Comparison of ENCODE assay signal across 15 mouse cellular contexts in the genomic region with DNA sequence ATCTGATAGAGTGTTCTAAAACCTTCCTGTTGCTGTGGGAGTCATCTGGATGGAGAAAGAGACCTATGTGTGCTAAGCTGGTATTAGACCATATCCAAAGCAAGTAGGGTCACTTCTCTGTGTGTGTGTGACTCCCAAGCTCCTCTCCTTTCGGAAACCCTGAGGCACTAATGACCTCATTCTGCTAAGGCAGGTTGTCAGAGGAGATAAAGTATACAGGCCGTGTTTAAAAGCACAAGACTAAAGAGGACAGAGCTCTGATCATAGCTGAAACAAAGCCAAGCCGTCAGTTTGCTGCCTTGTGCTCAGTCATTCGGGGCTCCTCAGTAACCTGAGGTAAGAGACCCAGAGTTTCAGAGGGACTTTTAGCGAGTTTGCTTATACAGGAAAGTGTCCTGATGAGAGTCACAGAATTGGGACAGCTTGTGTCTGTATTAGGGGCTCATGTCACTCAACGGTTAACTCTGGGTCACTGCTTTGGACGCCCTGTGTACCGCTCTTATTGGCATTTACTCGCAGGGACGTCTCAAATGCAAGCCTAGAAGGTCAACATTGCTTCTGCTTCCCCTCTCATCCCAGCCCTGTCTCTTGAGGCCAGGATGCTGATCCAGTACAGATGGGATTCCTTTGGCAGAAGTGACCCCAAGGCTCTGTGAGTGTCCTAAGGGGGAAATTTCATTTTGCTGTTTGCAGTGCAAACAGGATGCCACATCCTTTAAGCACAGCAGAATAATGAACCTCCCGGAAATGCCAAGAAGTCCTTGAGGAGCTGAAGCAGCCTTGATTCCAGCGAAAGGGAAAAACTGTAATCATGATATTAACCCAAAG.
DNase-seq lines count a peak whose midpoint lies in the region; ATAC-seq and TF ChIP-seq lines count a peak whose summit lies in the region.
"Had no signal": no experiment of that assay in that cellular context is flagged by ENCODE, and none has a peak within 500 bp of the region (broad histone marks: within the 10 kb centered on the region; RNA-seq: fewer than 3 reads in every experiment).

No protein-coding gene starts in this region.

- H3K4me2 ChIP-seq in kidney, postnatal 0 days (ENCODE audit: low read length) = no peak overlapping the region
- no peak overlapping the region for H3K4me2 ChIP-seq in heart, embryonic 11.5 days
- H3K4me2 ChIP-seq in midbrain, embryonic 14.5 days (ENCODE audit: low read length) = no peak overlapping the region
- H3K4me2 ChIP-seq: intestine, embryonic 15.5 days; liver, embryonic 15.5 days; midbrain, embryonic 13.5 days; neural tube, embryonic 13.5 days had no signal

- H3K9ac ChIP-seq in kidney, postnatal 0 days (ENCODE audit: low read depth, low read length) = no peak overlapping the region
- H3K9ac ChIP-seq in heart, embryonic 11.5 days (ENCODE audit: low read depth, low read length) = no peak overlapping the region
- H3K9ac ChIP-seq in midbrain, embryonic 14.5 days (replicated peaks; ENCODE audit: low read length) = no peak overlapping the region
- H3K9ac ChIP-seq: intestine, embryonic 15.5 days; liver, embryonic 15.5 days; midbrain, embryonic 13.5 days; neural tube, embryonic 13.5 days had no signal

- no peaks in the 10 kb centered on the region for H3K36me3 ChIP-seq in kidney, postnatal 0 days (ENCODE audit: insufficient read depth, low read length)
- H3K36me3 ChIP-seq in heart, embryonic 11.5 days (ENCODE audit: control insufficient read depth, insufficient read depth, low read length) = no peaks in the 10 kb centered on the region
- H3K36me3 ChIP-seq in midbrain, embryonic 14.5 days (ENCODE audit: control insufficient read depth, insufficient read depth, low read length) = no peaks in the 10 kb centered on the region
- H3K36me3 ChIP-seq: intestine, embryonic 15.5 days; limb, embryonic 10.5 days; liver, embryonic 15.5 days; midbrain, embryonic 13.5 days; neural tube, embryonic 13.5 days had no signal

- WGBS in kidney, postnatal 0 days = 45% methylated on average over 12 of the region's 12 CpGs
- 44% methylated on average over 12 of the region's 12 CpGs for WGBS in heart, embryonic 11.5 days (ENCODE audit: insufficient replicate concordance)
- 70% methylated on average over 12 of the region's 12 CpGs for WGBS in midbrain, embryonic 14.5 days

- no peak overlapping the region for H3K4me3 ChIP-seq in kidney, postnatal 0 days (replicated peaks; ENCODE audit: low read depth, low read length)
- H3K4me3 ChIP-seq in heart, embryonic 11.5 days (ENCODE audit: low read depth, low read length) = no peak overlapping the region
- no peak overlapping the region for H3K4me3 ChIP-seq in midbrain, embryonic 14.5 days (replicated peaks; ENCODE audit: low read depth, low read length)
- H3K4me3 ChIP-seq: intestine, embryonic 15.5 days; limb, embryonic 10.5 days; liver, embryonic 15.5 days; midbrain, embryonic 13.5 days; neural tube, embryonic 13.5 days had no signal

- no peak for TF ChIP-seq CTCF in kidney, postnatal 0 days (IDR thresholded peaks at IDR 0.05; ENCODE audit: low read depth)

- H3K27me3 ChIP-seq in kidney, postnatal 0 days (ENCODE audit: insufficient read depth, low read length) = no peaks in the 10 kb centered on the region
- no peaks in the 10 kb centered on the region for H3K27me3 ChIP-seq in heart, embryonic 11.5 days (ENCODE audit: control insufficient read depth, insufficient read depth, low read length)
- no peaks in the 10 kb centered on the region for H3K27me3 ChIP-seq in midbrain, embryonic 14.5 days (ENCODE audit: control insufficient read depth, insufficient read depth, low read length)
- H3K27me3 ChIP-seq: intestine, embryonic 15.5 days; liver, embryonic 15.5 days; midbrain, embryonic 13.5 days; neural tube, embryonic 13.5 days had no signal

- DNase-seq in adrenal gland, postnatal 14 days = peak; percentile 27
- no peak for DNase-seq in adrenal gland, adult 8-10 months
- peak; percentile 53 for DNase-seq in kidney, postnatal 0 days (ENCODE audit: low spot score)
- DNase-seq in kidney, adult 18-20 months = no peak
- peak; percentile 18 to 31 for DNase-seq in kidney, postnatal 4 days
- no peak for DNase-seq in midbrain, embryonic 14.5 days
- DNase-seq in thymus, postnatal 10 days (ENCODE audit: low spot score in 2 of 2) = no peak
- DNase-seq: cerebellum, adult 2 months; right cerebral cortex, adult 18-20 months had no signal

- no peak for ATAC-seq in kidney, postnatal 0 days (replicated peaks; ENCODE audit: low FRiP score, low read depth)
- ATAC-seq in heart, embryonic 11.5 days (replicated peaks; ENCODE audit: insufficient number of reproducible peaks, low FRiP score, low TSS enrichment) = no peak
- no peak for ATAC-seq in midbrain, embryonic 14.5 days (ENCODE audit: low FRiP score, low TSS enrichment)
- ATAC-seq: intestine, embryonic 15.5 days; midbrain, embryonic 13.5 days had no signal

- H3K4me1 ChIP-seq in kidney, postnatal 0 days (replicated peaks; ENCODE audit: insufficient read depth, low read length) = 0 out of 2 replicates have a peak, but pooled peaks cover 3% of the 10 kb centered on the region
- H3K4me1 ChIP-seq in heart, embryonic 11.5 days (ENCODE audit: control insufficient read depth, insufficient read depth, low read length) = peaks cover 13% of the 10 kb centered on the region
- H3K4me1 ChIP-seq in midbrain, embryonic 14.5 days (ENCODE audit: control insufficient read depth, insufficient read depth, low read length) = no peaks in the 10 kb centered on the region
- H3K4me1 ChIP-seq: intestine, embryonic 15.5 days; limb, embryonic 10.5 days; liver, embryonic 15.5 days; neural tube, embryonic 13.5 days had no signal

- no peaks in the 10 kb centered on the region for H3K9me3 ChIP-seq in kidney, postnatal 0 days (replicated peaks; ENCODE audit: low read length)
- H3K9me3 ChIP-seq in heart, embryonic 11.5 days (replicated peaks; ENCODE audit: control insufficient read depth, low read length) = no peaks in the 10 kb centered on the region
- 0 out of 2 replicates have a peak, but pooled peaks cover under 1% of the 10 kb centered on the region for H3K9me3 ChIP-seq in midbrain, embryonic 14.5 days (ENCODE audit: control insufficient read depth, low read length)
- H3K9me3 ChIP-seq: intestine, embryonic 15.5 days; limb, embryonic 10.5 days; liver, embryonic 15.5 days; midbrain, embryonic 13.5 days; neural tube, embryonic 13.5 days had no signal

- H3K27ac ChIP-seq in kidney, postnatal 0 days = no peak overlapping the region
- H3K27ac ChIP-seq in heart, embryonic 11.5 days (ENCODE audit: low read depth, low read length) = peak overlapping the region; percentile 59
- H3K27ac ChIP-seq in midbrain, embryonic 14.5 days (replicated peaks; ENCODE audit: low read depth, low read length) = no peak overlapping the region
- H3K27ac ChIP-seq: intestine, embryonic 15.5 days; limb, embryonic 10.5 days; liver, embryonic 15.5 days; midbrain, embryonic 13.5 days; neural tube, embryonic 13.5 days had no signal

Comparison
In these comparisons a context has a peak if more than half of its experiments do, and no peak if none do; other contexts are left out.
1. DNase-seq: peak in adrenal gland, postnatal 14 days (single experiment), kidney, postnatal 0 days (single experiment) and kidney, postnatal 4 days (2 of 2); none in adrenal gland, adult 8-10 months (single experiment), kidney, adult 18-20 months (single experiment), midbrain, embryonic 14.5 days (single experiment) and thymus, postnatal 10 days (0 of 2).